Mouse (Mus musculus) liver, adult 2 months (tissue): ENCODE results near the gene Sprr2k. TPM values are rescaled to one million over a fixed set of nuclear protein-coding genes. Genes with fewer than 3 reads are reported as not detected.
"Not testable (repeated sequence)": the region's sequence is repeated elsewhere in the genome, so short reads cannot be mapped to it uniquely, and the experiment has no call there.

ENCODE experiments used
- DNase-seq: peaks from one replicate; pipeline ENCODE4 v3.0.0-alpha.2; 2011; ENCODE audit warnings: low read depth, low spot score; ENCODE audit errors: extremely low read depth
- H3K27ac ChIP-seq: fragments of 200-500 bp; replicated peaks from 2 replicates; pipeline ENCODE4 v1.5.1; 2012; ENCODE audit warnings: low read depth, mild to moderate bottlenecking, control low read depth, inconsistent platforms, low read length; ENCODE audit not compliant: insufficient read depth
- H3K27me3 ChIP-seq: fragments of 200-500 bp; 2 replicates; pipeline ENCODE4 v1.6.1; 2012; ENCODE audit warnings: mild to moderate bottlenecking, moderate library complexity, low read length, inconsistent platforms; ENCODE audit not compliant: control insufficient read depth, insufficient read depth
- H3K36me3 ChIP-seq: fragments of 200-500 bp; 2 replicates; pipeline ENCODE4 v1.6.1; 2012; ENCODE audit warnings: low read length, inconsistent platforms; ENCODE audit not compliant: control insufficient read depth, insufficient read depth
- H3K4me1 ChIP-seq: fragments of 200-500 bp; 2 replicates; pipeline ENCODE4 v1.6.1; 2011; ENCODE audit warnings: low read length; ENCODE audit not compliant: control insufficient read depth, insufficient read depth
- H3K4me3 ChIP-seq: fragments of 200-500 bp; 2 replicates; pipeline ENCODE4 v1.5.1; 2011; ENCODE audit warnings: low read depth, mild to moderate bottlenecking, control low read depth, low read length, moderate library complexity; ENCODE audit not compliant: insufficient read depth
- H3K79me2 ChIP-seq: fragments of 200-500 bp; 2 replicates; pipeline ENCODE4 v1.6.1; 2012; ENCODE audit warnings: inconsistent platforms, mild to moderate bottlenecking, low read length, moderate library complexity; ENCODE audit not compliant: control insufficient read depth, insufficient read depth
- H3K9ac ChIP-seq: fragments of 200-500 bp; 2 replicates; pipeline ENCODE4 v1.6.1; 2012; ENCODE audit warnings: low read depth, mild to moderate bottlenecking, control low read depth, inconsistent platforms, low read length
- CTCF ChIP-seq: fragments of 200-500 bp; IDR thresholded peaks from 2 replicates; pipeline ENCODE4 v1.5.1; 2011; ENCODE audit warnings: low read depth, low read length, control low read depth
- POLR2A ChIP-seq: fragments of 200-500 bp; IDR thresholded peaks from 2 replicates; pipeline ENCODE4 v1.6.1; 2011; ENCODE audit warnings: low read length, control low read depth; ENCODE audit not compliant: insufficient read depth; ENCODE audit errors: extremely low read depth
- WGBS: fragments of 180-500 bp; shearing (Covaris S2); methylation state at CpG from one replicate; pipeline ENCODE4 v1.1.7; 2018; 5-methylcytosine and 5-hydroxymethylcytosine counted together
- polyA plus RNA-seq: library from polyadenylated mRNA; depleted of rRNA; stranded (reverse); fragments of >200 nt; gene quantifications from 2 replicates; pipeline ENCODE4 v1.2.3, GENCODE M21; 2012; rRNA removed
- total RNA-seq: library from RNA; depleted of rRNA; stranded (reverse); fragments of >200 nt; gene quantifications from 2 replicates; pipeline ENCODE4 v1.2.3, GENCODE M21; 2014; rRNA removed

Sprr2k gene
- total and polyA plus RNA-seq, 2 experiments: not detected

DNA sequence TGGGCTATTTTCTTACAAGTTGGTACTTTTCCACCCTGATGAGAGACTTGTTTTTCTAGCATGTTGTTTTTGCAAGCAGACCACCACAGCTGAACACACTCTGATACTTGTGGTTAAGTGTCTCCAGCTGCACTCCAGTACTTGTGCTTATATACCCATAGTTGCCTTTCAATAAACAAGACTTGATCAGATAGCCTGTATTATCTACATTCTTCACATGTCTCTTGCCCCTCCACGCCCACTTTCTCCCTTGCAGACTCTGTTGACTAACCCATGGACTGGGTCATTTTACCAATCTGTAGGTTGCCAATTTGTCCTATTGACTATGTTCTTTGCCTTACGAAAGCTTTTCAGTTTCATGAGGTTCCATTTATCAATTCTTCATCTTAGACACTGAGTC, 37.7 kb downstream of the Sprr2k start:
- Histone ChIP-seq H3K79me2 (no peaks in the 10 kb centered on the region), H3K4me1 (no peaks in the 10 kb centered on the region), H3K4me3 (no peak overlapping the region), H3K9ac (no peak overlapping the region), H3K27me3 (no peaks in the 10 kb centered on the region), H3K36me3 (no peaks in the 10 kb centered on the region), H3K27ac (no peak overlapping the region)
- TF ChIP-seq POLR2A (no peak), CTCF (no peak)
- 74% methylated on average over 2 of the region's 2 CpGs for WGBS
- DNase-seq: no peak

GRCm38 (mm10) chr3:92481249-92481648, 48.9 kb downstream of the Sprr2k start:
- not testable (repeated sequence) for H3K9ac ChIP-seq, H3K4me3 ChIP-seq, H3K27me3 ChIP-seq, H3K79me2 ChIP-seq, H3K4me1 ChIP-seq, H3K27ac ChIP-seq, H3K36me3 ChIP-seq
- peak; percentile 9 for DNase-seq

Other genes starting within 250 kb of the Sprr2k start
- gene Sprr2a1, start 216.8 kb upstream of the Sprr2k start, total RNA-seq: not detected in 2 replicates
- 0.06 TPM in 1 of 2 replicates, not detected in the other for gene Sprr2a1, start 216.8 kb upstream of the Sprr2k start, polyA plus RNA-seq
- 0.40 TPM in 1 of 2 replicates, not detected in the other for gene Sprr2a2, start 216.7 kb upstream of the Sprr2k start, total RNA-seq
- gene Sprr2a2, start 216.7 kb upstream of the Sprr2k start, polyA plus RNA-seq: 6.9 and 12.2 TPM in 2 replicates
- not detected in 2 replicates for gene Sprr2a3, start 147.2 kb upstream of the Sprr2k start, total RNA-seq
- gene Sprr2a3, start 147.2 kb upstream of the Sprr2k start, polyA plus RNA-seq: 0.39 TPM in 1 of 2 replicates, not detected in the other
- not detected in 2 replicates for gene Sprr2b, start 116.0 kb upstream of the Sprr2k start, total RNA-seq
- not detected in 2 replicates for gene Sprr2b, start 116.0 kb upstream of the Sprr2k start, polyA plus RNA-seq
- gene Sprr2d, start 93.4 kb upstream of the Sprr2k start, total RNA-seq: not detected in 2 replicates
- not detected in 2 replicates for gene Sprr2d, start 93.4 kb upstream of the Sprr2k start, polyA plus RNA-seq
- gene Sprr2e, start 80.4 kb upstream of the Sprr2k start, total RNA-seq: not detected in 2 replicates
- gene Sprr2e, start 80.4 kb upstream of the Sprr2k start, polyA plus RNA-seq: not detected in 2 replicates
- not detected in 2 replicates for gene Sprr2f, start 67.4 kb upstream of the Sprr2k start, total RNA-seq
- gene Sprr2f, start 67.4 kb upstream of the Sprr2k start, polyA plus RNA-seq: not detected in 2 replicates
- not detected in 2 replicates for gene Sprr2h, start 46.9 kb upstream of the Sprr2k start, total RNA-seq
- not detected in 2 replicates for gene Sprr2h, start 46.9 kb upstream of the Sprr2k start, polyA plus RNA-seq
- gene Sprr2i, start 24.6 kb upstream of the Sprr2k start, total RNA-seq: not detected in 2 replicates
- gene Sprr2i, start 24.6 kb upstream of the Sprr2k start, polyA plus RNA-seq: not detected in 2 replicates
- not detected in 2 replicates for gene Sprr2j-ps, start 14.5 kb upstream of the Sprr2k start, total RNA-seq
- gene Sprr2j-ps, start 14.5 kb upstream of the Sprr2k start, polyA plus RNA-seq: not detected in 2 replicates
- gene Gm9774, start 3.2 kb upstream of the Sprr2k start, total RNA-seq: 1.6 and 1.7 TPM in 2 replicates
- 4.2 and 5.0 TPM in 2 replicates for gene Gm9774, start 3.2 kb upstream of the Sprr2k start, polyA plus RNA-seq
- not detected in 2 replicates for gene Sprr1b, start 6.2 kb downstream of the Sprr2k start, total RNA-seq
- gene Sprr1b, start 6.2 kb downstream of the Sprr2k start, polyA plus RNA-seq: not detected in 2 replicates
- gene Sprr3, start 26.1 kb downstream of the Sprr2k start, total RNA-seq: not detected in 2 replicates
- gene Sprr3, start 26.1 kb downstream of the Sprr2k start, polyA plus RNA-seq: not detected in 2 replicates
- not detected in 2 replicates for gene Sprr1a, start 53.3 kb downstream of the Sprr2k start, total RNA-seq
- gene Sprr1a, start 53.3 kb downstream of the Sprr2k start, polyA plus RNA-seq: not detected in 2 replicates
- not detected in 2 replicates for gene Sprr4, start 67.9 kb downstream of the Sprr2k start, total RNA-seq
- not detected in 2 replicates for gene Sprr4, start 67.9 kb downstream of the Sprr2k start, polyA plus RNA-seq
- gene 2310046K23Rik, start 101.9 kb downstream of the Sprr2k start, total RNA-seq: not detected in 2 replicates
- not detected in 2 replicates for gene 2310046K23Rik, start 101.9 kb downstream of the Sprr2k start, polyA plus RNA-seq
- gene Ivl, start 141.2 kb downstream of the Sprr2k start, total RNA-seq: not detected in 2 replicates
- not detected in 2 replicates for gene Ivl, start 141.2 kb downstream of the Sprr2k start, polyA plus RNA-seq
- gene Smcp, start 156.4 kb downstream of the Sprr2k start, total RNA-seq: not detected in 2 replicates
- gene Smcp, start 156.4 kb downstream of the Sprr2k start, polyA plus RNA-seq: 0.17 TPM in 1 of 2 replicates, not detected in the other
- not detected in 2 replicates for gene 2210017I01Rik, start 174.9 kb downstream of the Sprr2k start, total RNA-seq
- gene 2210017I01Rik, start 174.9 kb downstream of the Sprr2k start, polyA plus RNA-seq: not detected in 2 replicates
- gene Lce6a, start 189.1 kb downstream of the Sprr2k start, total RNA-seq: not detected in 2 replicates
- gene Lce6a, start 189.1 kb downstream of the Sprr2k start, polyA plus RNA-seq: not detected in 2 replicates
- gene Lce1a1, start 215.7 kb downstream of the Sprr2k start, total RNA-seq: not detected in 2 replicates
- not detected in 2 replicates for gene Lce1a1, start 215.7 kb downstream of the Sprr2k start, polyA plus RNA-seq
- gene Lce1b, start 224.3 kb downstream of the Sprr2k start, total RNA-seq: not detected in 2 replicates
- gene Lce1b, start 224.3 kb downstream of the Sprr2k start, polyA plus RNA-seq: not detected in 2 replicates
- not detected in 2 replicates for gene Lce1a2, start 237.7 kb downstream of the Sprr2k start, total RNA-seq
- gene Lce1a2, start 237.7 kb downstream of the Sprr2k start, polyA plus RNA-seq: not detected in 2 replicates
- gene Lce1c, start 246.7 kb downstream of the Sprr2k start, total RNA-seq: not detected in 2 replicates
- not detected in 2 replicates for gene Lce1c, start 246.7 kb downstream of the Sprr2k start, polyA plus RNA-seq